Mouse (Mus musculus) spleen, adult 12 weeks (tissue): Measurements from ENCODE around the gene Fam163b.

Source experiments
- DNase-seq: peaks from one replicate; pipeline ENCODE4 v3.0.0; 2022; ENCODE audit warnings: low spot score

Fam163b gene

GRCm38 (mm10) chr2:27135935-27136334 is 6.4 kb downstream of the Fam163b start:
- no peak for DNase-seq

GRCm38 (mm10) chr2:27128990-27129389 is 13.3 kb downstream of the Fam163b start:
- no peak for DNase-seq

- no peak for DNase-seq
Measured at GRCm38 (mm10) chr2:27126496-27126895, 15.8 kb downstream of the Fam163b start.

- peak; percentile 34 for DNase-seq
Measured at GRCm38 (mm10) chr2:27125979-27126378, 16.3 kb downstream of the Fam163b start.

GRCm38 (mm10) chr2:27123121-27123520 is 19.2 kb downstream of the Fam163b start:
- DNase-seq, result no peak

- no peak for DNase-seq
Measured at GRCm38 (mm10) chr2:27122578-27122977, 19.7 kb downstream of the Fam163b start.

- peak; percentile 36 for DNase-seq
Measured at GRCm38 (mm10) chr2:27121626-27122355, 20.5 kb downstream of the Fam163b start.

GRCm38 (mm10) chr2:27120241-27120641 is 22.1 kb downstream of the Fam163b start:
- no peak for DNase-seq

GRCm38 (mm10) chr2:27119766-27120165 is 22.5 kb downstream of the Fam163b start:
- no peak for DNase-seq

- DNase-seq, result no peak
Measured at GRCm38 (mm10) chr2:27118452-27118851, 23.8 kb downstream of the Fam163b start.

- no peak for DNase-seq
Measured at GRCm38 (mm10) chr2:27114169-27114568, 28.1 kb downstream of the Fam163b start.

GRCm38 (mm10) chr2:27112585-27112984 is 29.7 kb downstream of the Fam163b start:
- no peak for DNase-seq

GRCm38 (mm10) chr2:27109052-27109451 is 33.2 kb downstream of the Fam163b start:
- DNase-seq, result no peak

- DNase-seq, result no peak
Measured at GRCm38 (mm10) chr2:27108144-27108543, 34.1 kb downstream of the Fam163b start.

- DNase-seq, result no peak
Measured at GRCm38 (mm10) chr2:27106816-27107215, 35.5 kb downstream of the Fam163b start.

GRCm38 (mm10) chr2:27103554-27103953 is 38.7 kb downstream of the Fam163b start:
- no peak for DNase-seq

- DNase-seq, result no peak
Measured at GRCm38 (mm10) chr2:27097776-27098175, 44.5 kb downstream of the Fam163b start.

GRCm38 (mm10) chr2:27097241-27097656 is 45.0 kb downstream of the Fam163b start:
- DNase-seq, result no peak

GRCm38 (mm10) chr2:27096341-27096981 is 45.8 kb downstream of the Fam163b start:
- DNase-seq, result no peak

- DNase-seq, result no peak
Measured at GRCm38 (mm10) chr2:27095178-27095577, 47.1 kb downstream of the Fam163b start.

- DNase-seq, result no peak
Measured at GRCm38 (mm10) chr2:27089238-27089637, 53.1 kb downstream of the Fam163b start.

GRCm38 (mm10) chr2:27088700-27089099 is 53.6 kb downstream of the Fam163b start:
- DNase-seq, result no peak

- DNase-seq, result no peak
Measured at GRCm38 (mm10) chr2:27088071-27088644, 54.1 kb downstream of the Fam163b start.
